Mouse (Mus musculus): ENCODE results near the gene Gps1.
"Not testable (repeated sequence)": the region's sequence is repeated elsewhere in the genome, so short reads cannot be mapped to it uniquely, and the experiment has no call there.

The Gps1 gene

DNA sequence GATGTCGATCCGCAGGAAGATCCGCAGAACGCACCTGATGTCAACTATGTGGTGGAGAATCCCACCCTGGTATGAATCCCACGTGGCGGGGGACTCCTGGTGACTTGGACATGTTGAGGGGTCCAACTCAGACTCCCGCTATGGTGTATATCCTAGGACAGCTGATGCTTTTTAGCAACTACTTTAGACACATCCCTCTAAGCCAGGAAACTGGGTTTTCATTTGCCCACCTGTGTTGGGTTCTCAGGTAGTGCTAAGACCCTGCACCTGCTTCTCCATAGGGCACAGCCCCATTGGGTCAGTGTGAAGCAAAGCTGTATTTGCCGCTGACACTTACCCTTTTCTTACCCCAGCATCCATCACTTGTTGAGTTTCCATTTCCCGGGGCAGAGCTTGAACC lies 1.1 kb downstream of the Gps1 start:
- no peak for DNase-seq (ENCODE audit: low spot score in 2 of 2)

DNA sequence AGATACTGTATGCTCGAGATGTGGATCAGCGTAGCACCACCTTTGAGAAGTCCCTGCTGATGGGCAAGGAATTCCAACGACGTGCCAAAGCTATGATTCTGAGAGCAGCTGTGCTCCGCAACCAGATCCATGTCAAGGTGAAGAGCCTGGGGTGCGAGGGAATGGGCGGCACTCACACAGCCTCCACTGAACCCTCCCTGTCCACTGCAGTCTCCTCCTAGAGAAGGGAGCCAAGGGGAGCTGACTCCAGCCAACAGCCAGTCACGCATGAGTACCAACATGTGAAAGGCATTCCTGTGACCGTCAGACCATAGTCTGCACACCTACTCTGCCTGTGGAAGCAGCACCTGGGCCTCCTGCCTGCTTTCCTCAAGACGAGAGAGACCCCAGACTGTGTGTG lies 4.4 kb downstream of the Gps1 start:
- not testable (repeated sequence) for DNase-seq (ENCODE audit: low spot score in 2 of 2)

DNA sequence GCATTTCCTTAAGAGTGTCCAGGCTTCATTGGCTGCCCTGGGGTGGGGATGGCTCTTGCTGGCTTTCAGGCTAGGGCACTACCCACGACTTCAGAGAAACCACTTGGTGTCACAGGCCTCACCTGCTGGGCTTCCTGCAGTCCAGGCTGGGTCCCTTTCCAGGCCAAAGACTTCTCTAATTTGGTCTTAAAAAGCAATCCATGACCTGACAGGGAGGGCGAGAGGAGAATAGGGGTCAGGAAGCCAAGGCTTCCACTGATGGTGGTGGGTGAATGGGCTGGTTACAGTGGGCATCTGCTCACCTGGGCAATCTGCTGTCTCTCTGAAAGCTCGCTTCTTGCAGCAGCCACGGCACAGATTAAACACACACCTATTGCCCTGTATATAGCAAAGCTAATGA lies 5.3 kb downstream of the Gps1 start:
- no peak for DNase-seq (ENCODE audit: low spot score in 2 of 2)

DNA sequence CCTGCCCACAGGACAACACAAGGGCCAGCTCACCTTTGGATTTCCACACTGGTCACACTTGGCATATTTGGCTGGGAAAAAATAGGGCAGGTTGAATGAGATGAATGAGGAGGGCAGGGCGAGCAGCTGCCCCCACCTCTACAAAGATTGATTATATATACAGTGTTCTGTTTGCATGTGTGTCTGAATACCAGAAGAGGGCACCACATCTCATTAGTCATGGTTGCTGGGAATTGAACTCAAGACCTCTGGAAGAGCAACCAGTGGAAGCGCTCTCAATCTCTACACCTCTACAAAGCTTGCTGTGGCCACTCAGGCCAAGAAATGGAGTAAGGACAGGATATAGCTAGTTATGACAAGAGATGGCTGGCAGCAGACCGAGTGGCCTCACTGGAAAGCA lies 5.7 kb downstream of the Gps1 start:
- DNase-seq (ENCODE audit: low spot score in 2 of 2), result no peak

DNA sequence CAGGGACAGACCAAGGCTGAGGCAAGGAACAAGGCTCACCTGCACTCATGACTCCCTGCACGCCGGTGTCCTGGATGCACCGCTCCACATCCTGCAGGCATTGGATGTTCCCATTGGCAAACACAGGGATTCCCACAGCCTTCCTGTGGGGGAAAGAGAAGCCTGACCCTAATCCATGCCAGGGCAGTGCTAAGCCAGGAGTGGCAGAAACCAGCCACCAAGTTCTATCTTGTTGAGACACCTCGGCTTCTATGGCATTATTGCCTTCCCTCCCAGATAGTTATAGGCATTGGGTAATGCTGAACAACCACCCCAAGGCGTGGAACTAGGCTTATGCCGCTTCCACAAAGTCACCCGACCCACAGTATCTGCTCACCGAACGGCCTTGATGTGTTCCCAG lies 8.6 kb downstream of the Gps1 start:
- no peak for DNase-seq (ENCODE audit: low spot score in 2 of 2)

DNA sequence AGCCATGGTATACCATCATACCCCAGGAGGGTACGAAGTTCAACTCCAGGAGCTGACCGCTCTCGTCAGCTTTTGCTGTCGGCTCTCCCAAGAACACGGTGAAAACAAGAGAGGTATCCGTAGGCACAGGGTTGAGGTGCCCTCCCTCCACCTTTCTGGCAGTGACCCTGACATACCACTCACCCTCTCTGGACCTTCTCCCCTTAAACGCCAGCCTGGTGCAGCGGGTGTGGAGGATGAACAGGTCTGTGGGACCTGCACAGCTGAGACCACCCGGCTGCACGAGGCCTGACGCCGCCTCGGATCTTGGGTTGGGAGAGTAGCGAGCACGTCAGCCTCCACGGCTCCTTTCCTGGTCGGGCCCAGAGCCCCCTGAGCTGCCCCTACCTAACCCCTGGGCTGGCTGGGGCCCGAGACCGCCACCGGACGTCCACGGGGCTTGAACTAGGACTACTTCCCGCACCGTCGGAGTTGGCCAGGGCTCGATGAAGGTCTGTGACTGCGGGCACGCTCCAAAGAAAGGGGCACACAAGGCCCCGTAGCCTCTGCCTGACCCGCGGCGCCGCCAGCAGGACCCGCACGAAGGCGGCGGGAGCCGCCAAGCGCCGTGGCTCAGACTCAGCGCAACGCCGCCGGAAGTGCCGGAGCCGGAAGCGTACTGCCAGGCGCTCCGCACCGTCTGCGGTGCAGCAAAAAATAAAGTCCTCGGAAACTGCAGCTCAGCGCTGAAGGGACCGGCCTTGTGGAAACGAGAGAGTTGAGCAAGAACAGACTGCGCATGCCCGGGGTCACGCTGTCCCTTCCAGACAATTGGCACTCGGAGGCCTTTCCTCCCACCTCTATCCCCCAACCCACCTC lies 11.9 kb downstream of the Gps1 start, which contains the start of gene Dus1l:
Dus1l (minus strand) TSS at position 648 of the 858 bp plus-strand sequence.
- peak; percentile 98 to 99 for DNase-seq (ENCODE audit: low spot score in 2 of 2)

DNA sequence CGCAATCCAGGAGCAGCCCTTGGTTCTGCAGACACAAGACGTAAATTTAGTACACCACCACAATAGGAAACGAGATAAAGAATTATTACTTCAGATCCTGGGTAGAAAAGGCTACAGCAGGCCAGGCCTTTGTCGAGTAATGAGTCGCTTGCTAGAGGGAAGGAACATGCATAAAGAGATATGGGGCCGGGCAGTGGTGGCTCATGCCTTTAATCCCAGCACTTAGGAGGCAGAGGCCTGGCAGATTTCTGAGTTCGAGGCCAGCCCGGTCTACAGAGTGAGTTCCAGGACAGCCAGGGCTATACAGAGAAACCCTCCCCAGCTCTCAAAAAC lies 12.5 kb downstream of the Gps1 start:
- DNase-seq (ENCODE audit: low spot score in 2 of 2), result no peak

DNA sequence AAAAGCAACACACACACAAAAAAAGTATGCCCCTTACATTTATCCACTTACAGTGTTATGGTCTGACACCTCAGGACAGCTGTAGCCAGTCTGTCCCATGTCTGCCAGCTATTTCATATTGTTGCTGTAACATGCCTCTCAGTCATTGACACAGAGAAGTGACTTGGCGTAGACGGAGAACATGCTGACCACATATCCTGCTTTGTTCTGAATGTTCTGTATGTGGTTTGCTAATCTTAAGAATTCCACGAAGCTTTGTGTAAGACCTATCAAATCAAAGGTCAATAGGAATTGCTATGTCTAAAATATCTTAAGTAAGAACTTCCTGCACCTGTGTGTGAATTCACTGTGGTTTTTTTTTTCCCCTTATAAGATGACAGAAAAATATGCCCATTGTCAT lies 14.2 kb downstream of the Gps1 start:
- no peak for DNase-seq (ENCODE audit: low spot score in 2 of 2)

DNA sequence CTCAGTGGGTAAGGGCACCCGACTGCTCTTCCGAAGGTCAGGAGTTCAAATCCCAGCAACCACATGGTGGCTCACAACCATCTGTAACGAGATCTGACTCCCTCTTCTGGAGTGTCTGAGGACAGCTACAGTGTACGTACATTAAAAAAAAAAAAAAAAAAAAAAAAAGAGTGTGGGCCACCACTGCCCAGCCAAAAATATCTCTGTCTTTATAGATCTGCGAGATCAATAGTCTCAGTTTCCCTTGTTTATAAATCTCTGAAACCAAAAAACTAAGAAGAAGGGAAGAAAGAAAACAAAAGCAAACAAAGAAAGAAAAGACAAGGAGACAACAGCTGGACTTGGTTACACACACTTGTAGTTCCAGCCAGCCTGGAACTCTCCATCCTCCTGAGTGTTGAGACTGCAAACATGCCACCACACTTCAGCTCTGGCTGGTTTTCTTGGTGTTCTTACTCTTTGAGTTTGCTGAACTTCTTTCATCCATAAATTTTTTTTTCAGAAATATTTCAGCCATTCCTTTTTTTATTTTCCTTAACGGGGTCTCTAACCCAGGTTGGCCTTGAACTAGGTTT lies 15.3 kb downstream of the Gps1 start:
- no peak for DNase-seq (ENCODE audit: low spot score in 2 of 2)

DNA sequence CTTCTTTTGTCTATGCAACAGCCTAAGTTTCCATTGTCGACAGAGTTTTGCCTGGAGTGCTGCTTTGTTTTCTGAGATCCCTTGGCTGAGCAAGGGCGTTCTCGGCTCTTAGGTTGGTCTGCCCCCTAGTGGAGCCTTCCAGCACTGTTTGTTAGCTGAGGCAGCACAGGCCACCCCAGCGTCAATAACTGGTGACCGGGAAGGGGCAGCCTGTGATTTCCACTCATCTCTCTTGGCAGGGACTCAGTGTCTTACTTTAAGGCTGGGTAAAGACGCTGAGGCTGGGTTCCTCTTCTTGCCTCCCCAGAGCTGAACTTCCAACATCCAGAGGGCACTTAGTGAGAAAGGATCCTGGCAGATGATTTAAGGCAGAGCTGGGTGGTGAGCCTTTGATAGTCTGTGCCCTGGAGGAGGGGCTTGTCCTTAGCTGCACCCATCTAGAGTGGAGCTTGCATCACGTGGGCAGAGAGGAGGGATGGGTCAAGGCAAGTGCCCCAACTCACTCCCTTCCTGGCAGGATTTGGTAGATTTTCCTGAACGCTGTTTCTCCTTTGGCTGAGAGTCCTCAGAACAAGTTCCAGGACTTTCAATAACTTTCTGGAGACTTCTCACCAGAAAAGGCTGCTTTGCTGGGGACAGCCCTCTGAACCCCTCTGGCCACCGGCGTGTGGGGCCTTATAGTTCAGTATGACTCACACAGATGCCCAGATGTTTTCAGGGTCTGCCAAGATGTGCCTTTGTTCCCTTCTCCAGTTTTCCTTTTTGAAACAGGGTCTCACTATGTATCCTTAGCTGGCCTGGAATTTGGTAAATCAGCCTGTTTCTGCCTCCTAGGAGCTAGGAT lies 16.2 kb downstream of the Gps1 start:
- peak; percentile 66 to 84 for DNase-seq (ENCODE audit: low spot score in 2 of 2)

DNA sequence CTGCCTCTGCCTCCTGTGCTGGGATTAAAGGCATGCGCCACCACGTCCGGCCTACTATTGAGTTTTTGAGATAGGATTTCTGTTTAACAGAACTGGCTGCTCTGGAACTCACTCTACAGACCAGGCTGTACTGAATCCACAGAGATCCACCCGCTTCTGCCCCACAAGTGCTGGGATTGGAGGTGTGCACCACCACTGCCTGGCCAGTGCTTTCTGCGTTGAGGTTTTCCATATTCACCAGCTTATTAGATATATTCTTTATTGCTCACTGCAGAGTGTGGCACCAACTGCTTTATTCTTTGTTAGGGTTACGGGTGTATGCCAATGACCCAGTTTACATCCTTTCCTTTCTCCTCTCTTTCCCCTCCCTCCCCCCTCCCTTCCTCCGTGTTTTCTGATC lies 20.2 kb downstream of the Gps1 start:
- no peak for DNase-seq (ENCODE audit: low spot score in 2 of 2)

DNA sequence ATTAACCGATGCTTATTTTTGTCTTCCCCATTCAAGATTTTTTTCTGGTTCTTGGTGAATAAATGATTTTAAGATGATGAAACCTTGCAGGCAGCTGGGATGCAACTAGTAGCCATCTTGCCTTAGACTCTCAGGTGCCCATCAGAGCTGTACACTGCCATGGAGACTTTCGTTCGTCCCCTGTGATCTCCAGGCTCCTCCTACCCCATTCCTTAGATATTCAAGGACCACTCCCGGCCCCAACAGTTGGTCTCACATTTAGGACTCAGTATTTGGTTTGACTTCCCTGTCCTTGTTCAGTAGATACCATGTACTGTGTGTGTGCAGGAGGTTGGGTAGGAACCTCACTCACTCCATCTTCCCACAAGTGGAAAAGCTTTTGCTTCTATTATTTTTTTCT lies 20.7 kb downstream of the Gps1 start:
- no peak for DNase-seq (ENCODE audit: low spot score in 2 of 2)

DNA sequence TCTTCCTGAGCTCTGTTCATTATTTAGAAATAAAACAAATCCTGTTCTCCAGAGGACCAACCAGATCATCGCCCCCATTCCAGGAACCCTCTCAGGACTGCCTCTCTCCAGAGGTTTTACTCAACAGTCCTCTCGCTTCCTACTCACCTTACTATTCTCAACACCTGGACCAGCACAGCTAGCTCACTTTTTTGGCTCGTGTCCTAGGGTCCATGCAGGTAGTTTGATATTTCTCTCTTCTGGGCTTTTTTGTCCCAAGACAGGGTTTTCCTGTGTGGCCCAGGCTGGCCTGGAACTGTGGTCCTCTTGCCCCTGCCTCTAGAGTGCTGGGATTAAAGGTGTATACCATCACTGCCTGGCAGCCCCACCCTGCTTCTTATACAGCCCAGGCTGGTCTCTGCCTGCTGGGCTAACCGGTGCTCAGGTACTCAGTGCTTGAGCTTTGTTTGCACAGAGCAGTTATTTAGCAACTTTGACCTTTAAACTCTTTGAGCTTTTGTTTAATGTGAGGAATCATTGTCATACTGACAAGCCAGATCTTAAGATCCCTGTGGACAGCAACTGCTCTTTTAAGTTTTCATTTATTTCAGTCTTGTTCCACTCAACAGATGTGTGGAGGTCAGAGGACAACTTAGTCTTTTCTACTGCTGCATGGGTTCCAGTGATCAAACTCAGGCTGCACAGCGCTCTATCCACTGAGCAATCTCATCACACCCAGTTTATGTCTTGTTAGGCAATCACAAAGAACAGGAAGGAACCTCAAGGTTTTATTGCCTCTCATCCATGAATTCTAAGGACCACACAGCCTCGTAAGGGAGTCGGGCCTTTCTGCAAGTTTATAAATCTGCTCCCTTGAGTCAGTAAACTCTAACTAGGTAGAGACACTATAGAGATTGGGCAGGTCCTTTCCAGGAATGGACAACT lies 21.6 kb downstream of the Gps1 start:
- no peak for DNase-seq (ENCODE audit: low spot score in 2 of 2)

DNA sequence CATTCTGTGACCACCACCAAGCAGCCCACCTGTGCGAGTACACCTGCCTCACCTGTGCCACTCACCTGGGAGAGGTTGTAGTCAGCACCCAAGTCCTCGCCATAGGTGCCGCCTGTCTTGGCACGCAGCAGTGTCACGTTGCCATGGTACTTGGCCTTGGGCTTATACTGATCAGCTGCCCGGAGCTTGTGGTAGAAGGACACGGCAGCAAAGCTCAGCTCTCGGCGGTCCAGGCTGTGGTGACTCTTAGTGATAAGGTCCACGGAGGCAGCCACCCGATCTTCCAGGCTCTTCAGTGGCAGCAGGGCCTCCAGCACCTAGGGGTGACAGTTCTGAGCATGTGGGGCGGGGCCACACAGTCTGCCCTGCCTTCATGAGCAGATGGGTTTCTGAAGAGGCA lies 23.9 kb downstream of the Gps1 start:
- no peak for DNase-seq (ENCODE audit: low spot score in 2 of 2)

DNA sequence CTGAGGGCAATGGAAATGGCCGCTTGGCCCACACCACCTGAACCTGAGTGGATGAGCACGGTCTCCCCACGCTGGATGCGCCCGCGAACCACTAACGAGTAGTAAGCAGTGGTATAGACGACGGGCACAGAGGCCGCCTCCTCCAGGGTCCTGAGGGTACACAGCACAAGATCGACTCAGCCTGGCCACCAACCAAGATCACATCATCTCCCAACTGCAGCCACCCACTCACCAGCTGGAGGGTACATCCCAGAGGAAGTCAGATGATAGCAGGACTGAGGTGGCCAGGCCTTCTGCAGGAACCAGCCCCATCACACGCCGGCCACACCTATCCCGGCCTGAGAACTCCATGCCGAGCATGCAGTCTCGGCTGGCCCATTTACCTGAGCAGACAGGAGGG lies 28.0 kb downstream of the Gps1 start:
- no peak for DNase-seq (ENCODE audit: low spot score in 2 of 2)

DNA sequence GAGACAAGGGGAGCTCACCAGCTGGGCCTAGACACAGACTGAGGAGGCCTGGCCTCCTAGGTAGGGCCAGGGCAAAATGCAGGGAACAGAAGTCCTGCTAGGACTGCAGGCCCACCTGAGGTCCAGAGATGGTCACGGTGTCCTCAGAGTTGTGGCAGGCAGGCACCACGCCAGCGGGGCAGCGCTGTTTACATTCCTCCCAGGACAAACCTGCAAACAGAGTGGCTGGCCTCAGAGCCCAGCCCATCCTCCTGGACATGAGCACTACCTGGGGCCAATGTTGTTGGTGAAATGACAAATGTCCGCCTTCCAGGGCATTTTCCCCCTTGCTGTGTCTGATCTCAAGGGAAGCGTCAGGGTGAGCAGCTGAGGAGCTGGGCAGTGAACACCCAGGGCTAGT lies 33.3 kb downstream of the Gps1 start:
- no peak for DNase-seq (ENCODE audit: low spot score in 2 of 2)

DNA sequence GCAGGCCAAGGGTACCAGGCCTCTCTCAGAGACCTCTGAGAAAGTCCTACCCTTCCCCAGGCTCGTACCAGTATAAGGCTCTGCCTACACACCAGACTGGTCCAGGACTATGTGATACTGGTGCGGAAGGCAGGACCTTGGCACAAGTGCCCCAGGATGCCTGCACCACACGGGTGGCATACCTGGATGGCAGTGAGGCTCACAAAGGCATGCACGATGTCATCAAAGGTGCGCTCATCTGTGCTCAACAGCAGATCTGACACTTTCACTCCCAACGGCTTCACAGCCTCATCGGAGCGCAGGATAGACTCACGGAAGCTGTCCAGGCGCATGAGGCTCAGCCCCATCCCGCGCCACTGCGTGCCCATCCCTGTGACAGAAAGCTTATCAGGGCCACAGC lies 34.2 kb downstream of the Gps1 start:
- no peak for DNase-seq (ENCODE audit: low spot score in 2 of 2)

DNA sequence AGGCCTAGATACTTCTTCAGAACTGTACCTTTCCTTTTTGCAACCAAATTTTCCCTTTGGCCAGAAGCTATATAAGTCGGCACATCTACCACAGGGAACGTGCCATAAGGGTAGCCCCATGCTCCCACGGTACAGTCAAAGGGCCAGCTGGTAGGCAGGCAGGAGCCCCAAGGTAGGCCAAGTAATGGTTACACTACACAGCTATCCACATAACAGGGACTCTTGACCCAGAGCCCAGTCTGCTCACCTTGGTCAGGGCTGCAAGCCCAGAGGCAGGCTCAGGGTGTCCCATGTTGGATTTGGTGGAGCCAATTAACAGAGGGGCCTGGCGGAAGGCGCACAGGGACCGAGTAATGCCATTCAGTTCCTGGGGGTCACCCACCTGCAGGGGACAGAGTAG lies 35.5 kb downstream of the Gps1 start:
- no peak for DNase-seq (ENCODE audit: low spot score in 2 of 2)

DNA sequence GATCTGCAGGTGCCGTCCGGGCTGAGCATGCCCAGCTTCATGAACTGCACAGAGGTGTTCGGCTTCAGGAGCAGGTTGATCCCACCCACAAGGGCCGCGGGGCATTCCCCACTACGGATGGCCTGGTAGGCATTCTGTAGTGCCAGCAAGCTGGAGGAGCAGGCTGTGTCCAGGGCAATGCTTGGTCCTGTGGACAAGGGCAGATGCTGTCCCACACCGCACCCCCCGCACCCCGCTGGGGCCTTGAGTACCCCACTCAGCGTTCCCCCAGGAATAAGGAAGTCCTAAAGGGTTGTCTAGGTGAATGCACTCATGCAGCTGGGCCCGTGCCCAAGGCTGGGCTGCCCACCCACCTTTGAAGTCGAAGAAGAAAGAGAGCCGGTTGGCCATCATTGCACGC lies 36.5 kb downstream of the Gps1 start:
- no peak for DNase-seq (ENCODE audit: low spot score in 2 of 2)

DNA sequence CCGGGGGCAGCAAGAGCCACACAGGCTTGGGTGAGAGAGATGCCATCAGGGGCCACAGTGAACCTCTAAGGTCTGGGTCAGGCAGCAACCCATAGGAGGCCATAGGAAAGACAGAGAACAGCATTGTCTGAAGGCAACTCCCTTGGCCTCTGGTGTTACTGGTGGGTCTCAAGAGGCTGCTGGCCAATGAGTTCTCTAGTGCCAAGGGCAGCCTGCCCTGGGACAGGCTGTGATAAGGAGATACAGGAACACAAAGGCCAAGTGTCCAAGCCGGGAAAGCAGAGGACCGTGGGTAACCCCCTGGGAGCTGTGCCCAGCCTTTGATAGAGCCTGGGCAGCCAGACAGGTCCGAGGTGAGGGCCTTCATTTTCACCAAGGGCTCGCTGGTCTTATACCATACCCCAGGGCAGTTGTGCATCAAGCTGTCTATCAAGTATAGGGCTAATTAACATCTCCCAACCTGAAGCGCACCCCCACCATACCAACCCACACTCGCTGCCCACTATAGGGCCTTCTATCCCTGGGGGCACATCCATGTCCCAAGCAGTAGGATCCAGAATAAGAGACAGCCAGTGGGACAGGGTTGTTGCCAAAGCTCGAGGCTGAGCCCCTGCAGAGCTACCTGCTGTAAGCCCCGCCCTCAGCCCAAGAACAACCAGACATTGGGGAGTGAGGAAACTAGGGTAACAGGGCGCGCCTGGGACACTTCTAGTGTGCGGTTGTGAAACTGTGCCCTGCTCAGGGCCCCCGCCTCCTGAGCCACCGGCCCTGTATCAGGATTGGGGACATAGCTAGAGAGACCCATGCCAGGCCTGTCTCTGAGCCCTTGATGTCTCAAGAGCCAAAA lies 37.2 kb downstream of the Gps1 start:
- no peak for DNase-seq (ENCODE audit: low spot score in 2 of 2)

DNA sequence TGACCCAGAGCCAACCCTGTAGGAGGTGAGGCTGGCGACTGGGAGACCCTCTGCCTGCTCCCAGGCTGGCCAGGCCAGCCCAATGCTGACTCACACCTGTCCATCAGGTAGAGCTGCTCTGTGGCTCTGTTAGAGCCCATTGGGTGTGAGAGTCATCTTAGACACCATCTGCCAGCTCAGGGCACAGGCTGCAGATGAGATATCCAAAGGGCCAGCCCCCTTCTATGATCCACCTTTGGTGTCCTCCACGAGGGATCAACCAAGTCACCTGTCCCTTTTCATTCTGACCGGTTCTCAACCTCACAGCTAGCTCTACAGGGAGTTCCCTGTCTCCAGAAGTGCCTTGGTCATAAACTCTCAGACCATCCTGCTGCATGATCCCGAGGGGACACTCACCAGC lies 38.2 kb downstream of the Gps1 start:
- no peak for DNase-seq (ENCODE audit: low spot score in 2 of 2)

Data from frontal cortex, postnatal 25 days (tissue).